Mouse (Mus musculus) thymus, adult 2 months (tissue): ENCODE data around the gene Gm11172. TPM values are rescaled to one million over a fixed set of nuclear protein-coding genes. Genes with fewer than 3 reads are reported as not detected.

Experiments
- DNase-seq: peaks from one replicate; pipeline ENCODE4 v3.0.0; 2021
- H3K27ac ChIP-seq: fragments of 200-500 bp; 2 replicates; pipeline ENCODE4 v1.5.1; 2012; ENCODE audit warnings: low read length, control low read depth; ENCODE audit not compliant: control insufficient read depth, insufficient read depth
- H3K27me3 ChIP-seq: fragments of 200-500 bp; 2 replicates; pipeline ENCODE4 v1.6.1; 2012; ENCODE audit warnings: mild to moderate bottlenecking, low read length, moderate library complexity, mixed read lengths; ENCODE audit not compliant: control insufficient read depth, insufficient read depth
- H3K36me3 ChIP-seq: fragments of 200-500 bp; 2 replicates; pipeline ENCODE4 v1.6.1; 2012; ENCODE audit warnings: mild to moderate bottlenecking, low read length, moderate library complexity; ENCODE audit not compliant: control insufficient read depth, insufficient read depth
- H3K4me1 ChIP-seq: fragments of 200-500 bp; replicated peaks from 2 replicates; pipeline ENCODE4 v1.6.1; 2012; ENCODE audit warnings: low read length; ENCODE audit not compliant: control insufficient read depth, insufficient read depth
- H3K4me3 ChIP-seq: fragments of 200-500 bp; 2 replicates; pipeline ENCODE4 v1.5.1; 2012; ENCODE audit warnings: mild to moderate bottlenecking, low read length, control low read depth, moderate library complexity; ENCODE audit not compliant: control insufficient read depth, insufficient read depth
- CTCF ChIP-seq: fragments of 200-500 bp; IDR thresholded peaks from 2 replicates; pipeline ENCODE4 v1.5.1; 2012; ENCODE audit warnings: mild to moderate bottlenecking, control low read depth, low read length, moderate library complexity, borderline replicate concordance; ENCODE audit not compliant: control insufficient read depth, poor library complexity, insufficient read depth; ENCODE audit errors: extremely low read depth
- POLR2A ChIP-seq: fragments of 200-500 bp; IDR thresholded peaks from 2 replicates; pipeline ENCODE4 v1.6.1; 2012; ENCODE audit warnings: mild to moderate bottlenecking, low read length, control low read depth, moderate library complexity; ENCODE audit not compliant: control insufficient read depth, poor library complexity, insufficient read depth; ENCODE audit errors: extremely low read depth
- WGBS: fragments of 180-500 bp; shearing (Covaris S2); methylation state at CpG from one replicate; pipeline ENCODE4 v1.1.7; 2018; 5-methylcytosine and 5-hydroxymethylcytosine counted together
- polyA plus RNA-seq: library from polyadenylated mRNA; depleted of rRNA; stranded (reverse); fragments of >200 nt; gene quantifications from 2 replicates; pipeline ENCODE4 v1.2.3, GENCODE M21; 2012

Gm11172 gene
- polyA plus RNA-seq, 1 experiment = not detected

DNA sequence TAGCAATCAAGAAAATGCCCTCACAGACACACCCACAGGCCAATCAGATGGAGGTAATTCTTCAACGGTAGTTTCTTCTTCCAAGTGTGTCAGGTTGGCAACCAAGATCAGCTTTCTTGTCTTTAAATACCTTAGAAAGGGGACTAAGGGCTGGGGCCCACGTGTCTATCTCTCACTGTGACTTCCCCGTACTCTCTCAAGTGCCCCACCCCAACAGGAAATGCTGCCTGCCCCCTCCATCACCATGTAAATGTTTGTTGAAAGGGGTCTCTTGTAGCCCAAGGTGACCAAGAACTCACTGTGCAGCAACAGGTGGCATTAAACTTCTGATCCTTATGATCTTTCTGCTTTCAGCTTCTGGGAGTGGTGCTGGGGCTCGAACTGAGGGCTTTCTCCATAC is 1.0 kb downstream of the Gm11172 start:
- TF ChIP-seq POLR2A = no peak
- TF ChIP-seq CTCF = no peak
- Histone ChIP-seq H3K27me3 (no peaks in the 10 kb centered on the region), H3K4me3 (no peak overlapping the region), H3K27ac (peak overlapping the region; percentile 25; the same call in 1 of the 2 replicates), H3K36me3 (no peaks in the 10 kb centered on the region), H3K4me1 (peaks cover 64% of the 10 kb centered on the region)
- WGBS = 45% methylated on average over 4 of the region's 4 CpGs
- DNase-seq = no peak

- H3K4me1 ChIP-seq = peaks cover 69% of the 10 kb centered on the region
- DNase-seq = no peak
- no peaks in the 10 kb centered on the region for H3K36me3 ChIP-seq
- peak overlapping the region; percentile 24; the same call in 1 of the 2 replicates for H3K27ac ChIP-seq
- TF ChIP-seq POLR2A (0 out of 2 replicates have a peak, but pooled peaks have one; percentile 12), CTCF (no peak)
- H3K27me3 ChIP-seq = no peaks in the 10 kb centered on the region
- 29% methylated on average over 4 of the region's 4 CpGs for WGBS
- no peak overlapping the region for H3K4me3 ChIP-seq
These were observed 2.1 kb downstream of the Gm11172 start for GRCm38 (mm10) chr16:10814864-10815263.

DNA sequence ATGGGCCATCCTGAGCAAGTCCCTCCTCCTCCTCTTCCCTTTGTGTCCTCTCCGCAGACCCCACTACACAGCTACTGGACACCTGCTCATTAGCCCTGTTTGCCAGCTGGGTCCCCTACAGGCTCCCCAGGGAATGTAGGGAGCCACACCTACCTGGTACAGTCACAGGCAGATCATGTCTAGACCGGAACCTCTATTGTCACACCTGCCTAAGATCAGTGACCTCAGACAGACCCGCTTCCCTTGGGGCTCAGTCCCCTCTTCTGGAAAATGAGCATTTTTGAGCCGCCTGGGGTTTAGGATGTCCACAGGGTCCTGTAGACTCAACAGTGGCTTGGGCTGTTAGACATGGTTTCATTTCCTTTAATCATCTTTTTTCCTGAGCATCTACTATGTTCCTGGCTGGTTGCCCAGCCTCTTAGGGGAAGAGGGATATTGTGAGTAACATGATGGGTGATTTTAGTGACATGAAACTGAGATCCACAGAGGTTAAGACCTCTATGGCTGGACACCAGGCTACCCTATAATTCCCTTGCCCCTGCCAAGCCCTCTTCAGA is 5.9 kb downstream of the Gm11172 start:
- H3K4me3 ChIP-seq = no peak overlapping the region
- TF ChIP-seq CTCF (no peak), POLR2A (no peak)
- no peaks in the 10 kb centered on the region for H3K27me3 ChIP-seq
- peaks cover 52% of the 10 kb centered on the region for H3K4me1 ChIP-seq
- no peak for DNase-seq
- 0 out of 2 replicates have a peak overlapping the region, but pooled peaks have one; percentile 0 for H3K27ac ChIP-seq
- no peaks in the 10 kb centered on the region for H3K36me3 ChIP-seq
- 92% methylated on average over 4 of the region's 4 CpGs for WGBS

- no peak for DNase-seq
- Histone ChIP-seq H3K27ac (no peak overlapping the region), H3K27me3 (no peaks in the 10 kb centered on the region), H3K4me1 (peaks cover 41% of the 10 kb centered on the region), H3K4me3 (no peak overlapping the region), H3K36me3 (no peaks in the 10 kb centered on the region)
- WGBS = 97% methylated on average over 3 of the region's 3 CpGs
- no peak for TF ChIP-seq POLR2A
- TF ChIP-seq CTCF = no peak
These were observed 7.3 kb downstream of the Gm11172 start for GRCm38 (mm10) chr16:10819966-10820365.

GRCm38 (mm10) chr16:10821387-10821786 is 8.7 kb downstream of the Gm11172 start:
- Histone ChIP-seq H3K4me1 (peaks cover 40% of the 10 kb centered on the region), H3K27ac (no peak overlapping the region), H3K27me3 (no peaks in the 10 kb centered on the region), H3K36me3 (no peaks in the 10 kb centered on the region), H3K4me3 (no peak overlapping the region)
- TF ChIP-seq CTCF (no peak), POLR2A (no peak)
- DNase-seq = no peak
- WGBS = 95% methylated on average over 4 of the region's 4 CpGs

DNA sequence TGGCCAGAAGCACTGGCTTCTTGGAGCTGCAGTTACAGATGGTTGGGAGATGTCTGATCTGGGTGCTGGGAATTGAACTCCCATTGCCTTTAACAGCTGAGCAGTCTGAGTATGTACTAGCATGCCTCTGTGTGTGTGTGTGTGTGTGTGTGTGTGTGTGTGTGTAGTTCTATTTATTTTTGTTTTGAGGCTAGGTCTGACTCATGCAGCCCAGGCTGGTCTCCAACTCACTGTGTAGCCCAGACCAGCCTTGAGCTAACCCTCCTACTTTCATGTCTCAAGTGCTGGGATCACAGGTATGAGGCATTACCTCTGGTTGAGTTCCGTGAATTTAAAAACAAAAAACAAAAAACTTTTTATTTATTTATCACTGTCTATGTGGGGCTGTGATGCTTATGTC is 11.8 kb downstream of the Gm11172 start:
- Histone ChIP-seq H3K4me3 (no peak overlapping the region), H3K4me1 (peaks cover 48% of the 10 kb centered on the region), H3K27ac (no peak overlapping the region), H3K27me3 (no peaks in the 10 kb centered on the region), H3K36me3 (no peaks in the 10 kb centered on the region)
- DNase-seq = no peak
- whole genome bisulfite sequencing = 97% methylated on average over 1 of the region's 1 CpGs
- TF ChIP-seq CTCF = no peak
- no peak for TF ChIP-seq POLR2A

DNA sequence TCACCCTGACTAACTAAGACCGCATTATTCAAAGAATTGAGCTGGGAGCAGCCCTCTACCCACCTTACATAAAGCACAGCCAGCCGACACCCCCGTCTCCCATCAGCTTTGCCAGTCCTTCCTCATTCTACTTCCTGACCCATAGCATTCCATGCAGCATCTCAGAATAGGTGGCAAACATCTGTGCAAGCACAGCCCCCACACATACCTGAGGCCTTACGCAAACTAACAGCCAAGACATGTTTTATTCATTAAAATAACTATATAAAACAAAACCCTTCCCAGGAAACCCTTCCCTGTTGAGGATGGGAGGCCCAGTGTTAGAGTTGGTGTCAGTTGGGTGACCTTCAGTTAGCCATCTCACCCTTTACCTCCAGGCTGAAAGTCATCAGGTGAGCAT is 13.1 kb downstream of the Gm11172 start:
- no peak for DNase-seq
- Histone ChIP-seq H3K4me3 (no peak overlapping the region), H3K27me3 (no peaks in the 10 kb centered on the region), H3K27ac (peak overlapping the region; percentile 78), H3K36me3 (no peaks in the 10 kb centered on the region), H3K4me1 (peaks cover 51% of the 10 kb centered on the region)
- WGBS = over 99% methylated on average over 4 of the region's 4 CpGs
- TF ChIP-seq POLR2A = no peak
- no peak for TF ChIP-seq CTCF
